ENCODE assay signal across 12 mouse cellular contexts in the genomic region with DNA sequence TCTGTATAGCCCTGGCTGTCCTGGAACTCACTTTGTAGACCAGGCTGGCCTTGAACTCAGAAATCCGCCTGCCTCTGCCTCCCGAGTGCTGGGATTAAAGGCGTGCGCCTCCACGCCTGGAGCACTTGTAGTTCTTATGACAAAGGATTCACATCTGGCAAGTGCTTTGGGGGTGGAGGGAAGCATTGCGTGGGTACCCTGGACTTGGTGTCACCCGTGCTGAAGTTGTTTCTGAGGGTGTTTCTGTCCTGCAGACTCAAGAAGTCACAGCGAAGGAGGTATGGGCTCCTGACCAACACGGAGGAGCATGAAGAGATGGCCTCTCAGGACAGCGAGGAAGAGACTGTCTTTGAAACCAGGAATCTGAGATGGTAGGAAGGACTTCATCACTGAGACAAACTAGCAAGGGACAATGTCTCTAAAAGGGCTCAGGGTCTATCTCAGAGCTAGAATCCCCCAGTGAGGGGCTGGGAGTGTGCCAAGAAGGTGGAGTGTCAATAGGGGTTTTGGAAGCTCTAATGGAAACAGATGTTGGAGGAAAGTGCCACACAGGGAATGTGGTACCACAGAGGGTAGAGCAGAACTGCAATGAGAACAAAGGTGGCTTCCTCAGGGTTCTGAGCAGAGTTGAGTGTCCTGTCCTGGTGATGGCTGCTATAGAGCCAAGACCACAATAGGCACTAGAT. TPM values are rescaled to one million over a fixed set of nuclear protein-coding genes. Genes with fewer than 3 reads are reported as not detected.
A peak's percentile ranks its signal among the peaks of the same experiment; 100 is the strongest.
DNase-seq lines count a peak whose midpoint lies in the region; ATAC-seq and TF ChIP-seq lines count a peak whose summit lies in the region.
"Had no signal": no experiment of that assay in that cellular context is flagged by ENCODE, and none has a peak within 500 bp of the region (broad histone marks: within the 10 kb centered on the region; RNA-seq: fewer than 3 reads in every experiment).

No protein-coding gene starts in this region.

- no peak for TF ChIP-seq CTCF in liver, postnatal 0 days (IDR thresholded peaks at IDR 0.05; ENCODE audit: low read depth)

- H3K4me2 ChIP-seq in liver, embryonic 12.5 days: peak overlapping the region; percentile 85
- no peak overlapping the region for H3K4me2 ChIP-seq in liver, postnatal 0 days (ENCODE audit: low read depth, low read length)

- H3K4me3 ChIP-seq in liver, embryonic 12.5 days: no peak overlapping the region
- H3K4me3 ChIP-seq in liver, postnatal 0 days (ENCODE audit: low read depth, low read length): no peak overlapping the region

- H3K27ac ChIP-seq in liver, embryonic 12.5 days: peak overlapping the region; percentile 22; the same call in 1 of the 2 replicates
- no peak overlapping the region for H3K27ac ChIP-seq in liver, postnatal 0 days (ENCODE audit: low read depth)

- DNase-seq in adrenal gland, adult 8-10 months: peak; percentile 38
- DNase-seq in adrenal gland, postnatal 14 days: no peak
- DNase-seq in heart, adult 11 months: peak; percentile 94
- no peak for DNase-seq in heart, adult 8-10 months (ENCODE audit: low spot score)
- no peak for DNase-seq in liver, postnatal 0 days
- DNase-seq in induced T-regulatory cell, adult 2 months (ENCODE audit: low read depth): peak; percentile 20
- no peak for DNase-seq in urinary bladder, postnatal 14 days (ENCODE audit: low spot score)
- DNase-seq: left cerebral cortex, postnatal 4 days had no signal

- peaks cover 56% of the 10 kb centered on the region for H3K4me1 ChIP-seq in liver, embryonic 12.5 days
- H3K4me1 ChIP-seq in liver, postnatal 0 days (ENCODE audit: insufficient read depth): peaks cover 21% of the 10 kb centered on the region

- no peak for TF ChIP-seq EP300 in liver, postnatal 0 days (IDR thresholded peaks at IDR 0.05; ENCODE audit: low read depth)

- H3K36me3 ChIP-seq in liver, embryonic 12.5 days: peaks cover 31% of the 10 kb centered on the region
- H3K36me3 ChIP-seq in liver, postnatal 0 days (replicated peaks; ENCODE audit: insufficient read depth, low read length): peaks cover 25% of the 10 kb centered on the region

- H3K27me3 ChIP-seq in liver, embryonic 12.5 days (replicated peaks): peaks cover 24% of the 10 kb centered on the region
- H3K27me3 ChIP-seq in liver, postnatal 0 days (ENCODE audit: insufficient read depth, low read length): peaks cover 13% of the 10 kb centered on the region

- H3K9ac ChIP-seq in liver, embryonic 12.5 days: peak overlapping the region; percentile 76; the same call in 1 of the 2 replicates
- H3K9ac ChIP-seq in liver, postnatal 0 days (replicated peaks): no peak overlapping the region

- WGBS in liver, embryonic 12.5 days (ENCODE audit: insufficient replicate concordance): 76% methylated on average over 10 of the region's 10 CpGs
- WGBS in liver, postnatal 0 days (ENCODE audit: insufficient replicate concordance): 77% methylated on average over 10 of the region's 10 CpGs

- H3K9me3 ChIP-seq in liver, embryonic 12.5 days (replicated peaks): no peaks in the 10 kb centered on the region; the same call in 1 of the 2 replicates
- no peaks in the 10 kb centered on the region for H3K9me3 ChIP-seq in liver, postnatal 0 days (ENCODE audit: low read length)
- H3K9me3 ChIP-seq: midbrain, embryonic 12.5 days had no signal

- ATAC-seq in liver, embryonic 12.5 days: no peak
- no peak for ATAC-seq in liver, postnatal 0 days
- ATAC-seq: lung, postnatal 0 days had no signal

RNA-seq across cellular contexts. Expression of gene 1600002K03Rik, which starts 1.4 kb away (rescaled TPM):
- 10 to 100 TPM; 18.1 to 22.1 (median 21.7) TPM for total RNA-seq in adrenal gland, adult 8-10 months (2022)
- 8.6 and 9.5 TPM in 2 replicates for total RNA-seq in adrenal gland, postnatal 14 days (2021)
- total RNA-seq in heart, adult 8-10 months (2022): 1 to 10 TPM; 4.9 to 7.7 (median 5.9) TPM
- polyA plus RNA-seq in liver, embryonic 12.5 days (2016; fragmentation: Nextera tagmentation; extraction: Ambion mirVana): 14.0 and 16.4 TPM in 2 replicates
- polyA plus RNA-seq in liver, postnatal 0 days (2015; fragmentation: Nextera tagmentation; extraction: Ambion mirVana): 6.7 and 6.8 TPM in 2 replicates

RNA-seq across cellular contexts. Expression of gene Efna2, which starts 5.2 kb away (rescaled TPM):
- total RNA-seq in adrenal gland, adult 8-10 months (2022): 1 to 10 TPM; 2.4 to 5.2 (median 3.3) TPM
- total RNA-seq in adrenal gland, postnatal 14 days (2021): 3.1 and 3.9 TPM in 2 replicates
- total RNA-seq in heart, adult 8-10 months (2022): 1 to 10 TPM in 3 of 4 experiments, under 1 TPM in 1; 0.78 to 1.2 (median 1.1) TPM
- 3.1 and 3.4 TPM in 2 replicates for polyA plus RNA-seq in liver, embryonic 12.5 days (2016; fragmentation: Nextera tagmentation; extraction: Ambion mirVana)
- polyA plus RNA-seq in liver, postnatal 0 days (2015; fragmentation: Nextera tagmentation; extraction: Ambion mirVana): 0.15 and 0.18 TPM in 2 replicates
- total RNA-seq: neutrophil, adult 5-6 weeks had no signal

RNA-seq across cellular contexts. Expression of gene Cirbp, which starts 8.3 kb away (rescaled TPM):
- 100 to 1,000 TPM in 3 of 4 experiments, 10 to 100 TPM in 1; 44.2 to 234 (median 162) TPM for total RNA-seq in adrenal gland, adult 8-10 months (2022)
- total RNA-seq in adrenal gland, postnatal 14 days (2021): 67.6 and 106 TPM in 2 replicates
- total RNA-seq in heart, adult 8-10 months (2022): 10 to 100 TPM; 34.7 to 69.7 (median 51.6) TPM
- 22.1 and 27.3 TPM in 2 replicates for polyA plus RNA-seq in liver, embryonic 12.5 days (2016; fragmentation: Nextera tagmentation; extraction: Ambion mirVana)
- polyA plus RNA-seq in liver, postnatal 0 days (2015; fragmentation: Nextera tagmentation; extraction: Ambion mirVana): 87.0 and 93.3 TPM in 2 replicates

RNA-seq across cellular contexts. Expression of gene Midn, which starts 26.0 kb away (rescaled TPM):
- total RNA-seq in adrenal gland, adult 8-10 months (2022): 100 to 1,000 TPM in 1 of 4 experiments, 10 to 100 TPM in 3; 56.4 to 145 (median 90.1) TPM
- 114 and 140 TPM in 2 replicates for total RNA-seq in adrenal gland, postnatal 14 days (2021)
- 100 to 1,000 TPM in 1 of 4 experiments, 10 to 100 TPM in 3; 83.9 to 111 (median 91.0) TPM for total RNA-seq in heart, adult 8-10 months (2022)
- 5.7 and 6.3 TPM in 2 replicates for polyA plus RNA-seq in liver, embryonic 12.5 days (2016; fragmentation: Nextera tagmentation; extraction: Ambion mirVana)
- polyA plus RNA-seq in liver, postnatal 0 days (2015; fragmentation: Nextera tagmentation; extraction: Ambion mirVana): 3.0 and 4.3 TPM in 2 replicates

RNA-seq across cellular contexts. Expression of gene Cbarp, which starts 33.5 kb away (rescaled TPM):
- 10 to 100 TPM; 58.4 to 92.4 (median 81.9) TPM for total RNA-seq in adrenal gland, adult 8-10 months (2022)
- total RNA-seq in adrenal gland, postnatal 14 days (2021): 69.9 and 137 TPM in 2 replicates
- 1 to 10 TPM; 3.8 to 6.1 (median 4.6) TPM for total RNA-seq in heart, adult 8-10 months (2022)
- polyA plus RNA-seq in liver, embryonic 12.5 days (2016; fragmentation: Nextera tagmentation; extraction: Ambion mirVana): 0.94 and 0.96 TPM in 2 replicates
- 0.11 and 0.18 TPM in 2 replicates for polyA plus RNA-seq in liver, postnatal 0 days (2015; fragmentation: Nextera tagmentation; extraction: Ambion mirVana)

Comparison
In these comparisons a context has a peak if more than half of its experiments do, and no peak if none do; other contexts are left out.
1. DNase-seq: peak in adrenal gland, adult 8-10 months (single experiment), heart, adult 11 months (single experiment) and induced T-regulatory cell, adult 2 months (single experiment); none in adrenal gland, postnatal 14 days (single experiment), heart, adult 8-10 months (single experiment), liver, postnatal 0 days (single experiment) and urinary bladder, postnatal 14 days (single experiment).